Mouse (Mus musculus) adrenal gland, postnatal 25 days (tissue): ENCODE results near the gene Nsl1. TPM values are rescaled to one million over a fixed set of nuclear protein-coding genes. Genes with fewer than 3 reads are reported as not detected.

Source experiments
- total RNA-seq: library from RNA; stranded (reverse); gene quantifications from 2 replicates; pipeline ENCODE4 v1.2.3, GENCODE M21; 2021

The Nsl1 gene
- total RNA-seq, 1 experiment from 2014 or later = 1.9 TPM

Other genes starting within 250 kb of the Nsl1 start
- gene Rps6kc1, start 151.2 kb upstream of the Nsl1 start, total RNA-seq = 24.9 and 27.1 TPM in 2 replicates
- gene Angel2, start 137.9 kb upstream of the Nsl1 start, total RNA-seq = 44.3 and 56.8 TPM in 2 replicates
- gene Vash2, start 83.7 kb upstream of the Nsl1 start, total RNA-seq = 0.48 and 0.49 TPM in 2 replicates
- gene Flvcr1, start 36.9 kb upstream of the Nsl1 start, total RNA-seq = 14.7 and 15.0 TPM in 2 replicates
- gene Spata45, start 26.4 kb upstream of the Nsl1 start, total RNA-seq = not detected in 2 replicates
- 18.1 and 28.4 TPM in 2 replicates for gene Tatdn3, start 80 bp upstream of the Nsl1 start, total RNA-seq
- 1.7 and 3.1 TPM in 2 replicates for gene Batf3, start 34.8 kb downstream of the Nsl1 start, total RNA-seq
- not detected in 2 replicates for gene Fam71a, start 101.8 kb downstream of the Nsl1 start, total RNA-seq
- 0.67 TPM in 1 of 2 replicates, not detected in the other for gene Atf3, start 155.0 kb downstream of the Nsl1 start, total RNA-seq